Mouse (Mus musculus) left cerebral cortex, postnatal 10 days (tissue): Measurements from ENCODE around the gene Slc25a45. TPM values are rescaled to one million over a fixed set of nuclear protein-coding genes. Genes with fewer than 3 reads are reported as not detected.
"Not testable (repeated sequence)": the region's sequence is repeated elsewhere in the genome, so short reads cannot be mapped to it uniquely, and the experiment has no call there.

Source experiments
- DNase-seq, 2 experiments: peaks; one replicate each; pipeline ENCODE4 v3.0.0; 2021 to 2022; ENCODE audit warnings: low spot score in 2 of 2, mixed read lengths in 1 of 2; ENCODE audit errors: extremely low spot score in 1 of 2
- intact Hi-C: fragments of 180-260 bp; cut with DNase I; formaldehyde crosslinking; loops from one replicate; pipeline ENCODE4 v1.15.1; 2025
- total RNA-seq, 2 experiments: library from RNA; stranded (reverse); gene quantifications; 2 replicates each; pipeline ENCODE4 v1.2.3; 2021

Slc25a45 gene
- total RNA-seq, 2 experiments from 2014 or later: 3.4 to 3.8 TPM

GRCm38 (mm10) chr19:5878916-5879315, 1.3 kb downstream of the Slc25a45 start:
- no peak for DNase-seq
- intact Hi-C loops: loop anchor here (2.0 kb wide), 1 partner anchor 92 kb away; no protein-coding TSS in a partner anchor

- intact Hi-C loops: loop anchor here (2.0 kb wide), 1 partner anchor 93 kb away; no protein-coding TSS in a partner anchor
These were observed 2.1 kb downstream of the Slc25a45 start for GRCm38 (mm10) chr19:5879735-5880134.

GRCm38 (mm10) chr19:5881155-5881554, 3.5 kb downstream of the Slc25a45 start:
- intact Hi-C loops: no loop called here
- no peak for DNase-seq

More at GRCm38 (mm10) chr19:5879735-5880134, 2.1 kb downstream of the Slc25a45 start:
- no peak for DNase-seq

GRCm38 (mm10) chr19:5882079-5882478, 4.5 kb downstream of the Slc25a45 start:
- intact Hi-C loops, DNase-seq: not testable (repeated sequence)

- intact Hi-C loops: no loop called here
- DNase-seq: no peak
These were observed 6.3 kb downstream of the Slc25a45 start for GRCm38 (mm10) chr19:5883935-5884334.

GRCm38 (mm10) chr19:5885838-5886237, 8.2 kb downstream of the Slc25a45 start:
- intact Hi-C loops: no loop called here
- DNase-seq: no peak

- no peak for DNase-seq
- intact Hi-C loops: no loop called here
These were observed 9.7 kb downstream of the Slc25a45 start for GRCm38 (mm10) chr19:5887234-5887815.

GRCm38 (mm10) chr19:5889211-5889610, 11.6 kb downstream of the Slc25a45 start:
- DNase-seq: no peak
- intact Hi-C loops: no loop called here

GRCm38 (mm10) chr19:5891521-5892258, 14.1 kb downstream of the Slc25a45 start:
- intact Hi-C loops: loop anchor here (10.0 kb wide), 1 partner anchor 197 kb away; no protein-coding TSS in a partner anchor

GRCm38 (mm10) chr19:5892262-5892661, 14.7 kb downstream of the Slc25a45 start:
- no peak for DNase-seq
- intact Hi-C loops: loop anchor here (10.0 kb wide), 1 partner anchor 197 kb away; no protein-coding TSS in a partner anchor

More at GRCm38 (mm10) chr19:5891521-5892258, 14.1 kb downstream of the Slc25a45 start:
- no peak for DNase-seq

GRCm38 (mm10) chr19:5892735-5893134, 15.1 kb downstream of the Slc25a45 start:
- DNase-seq: no peak
- intact Hi-C loops: loop anchor here (10.0 kb wide), 1 partner anchor 198 kb away; no protein-coding TSS in a partner anchor

GRCm38 (mm10) chr19:5893282-5894001, 15.8 kb downstream of the Slc25a45 start:
- intact Hi-C loops: loop anchor here (10.0 kb wide), 1 partner anchor 199 kb away; no protein-coding TSS in a partner anchor
- DNase-seq: no peak

GRCm38 (mm10) chr19:5894002-5894678, 16.5 kb downstream of the Slc25a45 start, which contains the start of gene Tigd3:
TSS of gene Tigd3 (minus strand) at chr19:5894149.
- intact Hi-C loops: loop anchor here (10.0 kb wide), 1 partner anchor 199 kb away; no protein-coding TSS in a partner anchor
- peak; percentile 95 to 97 for DNase-seq

GRCm38 (mm10) chr19:5907275-5907674, 29.7 kb downstream of the Slc25a45 start:
- intact Hi-C loops: no loop called here
- DNase-seq: no peak

GRCm38 (mm10) chr19:5910221-5910620, 32.6 kb downstream of the Slc25a45 start:
- intact Hi-C loops: no loop called here

GRCm38 (mm10) chr19:5911430-5912102, 34.0 kb downstream of the Slc25a45 start:
- DNase-seq: no peak
- intact Hi-C loops: no loop called here

More at GRCm38 (mm10) chr19:5910221-5910620, 32.6 kb downstream of the Slc25a45 start:
- no peak for DNase-seq

- peak; percentile 98 to 99 for DNase-seq
- intact Hi-C loops: no loop called here
These were observed 34.7 kb downstream of the Slc25a45 start for GRCm38 (mm10) chr19:5912103-5913006.
